Mouse (Mus musculus) liver, embryonic 16.5 days (tissue): ENCODE results near the gene Plppr5. TPM values are rescaled to one million over a fixed set of nuclear protein-coding genes. Genes with fewer than 3 reads are reported as not detected.

Source experiments
- ATAC-seq: fragments of 200-750 bp; cut with Nextera tagmentation; 2 replicates; pipeline ENCODE4 v1.8.0; 2017; ENCODE audit warnings: low read depth, mild to moderate bottlenecking, moderate number of reproducible peaks, moderate library complexity
- H3K27ac ChIP-seq: fragments of 300-500 bp; sonication (generic); 2 replicates; pipeline ENCODE4 v1.5.1; 2014; ENCODE audit warnings: mild to moderate bottlenecking, low read length
- H3K27me3 ChIP-seq: fragments of 300-500 bp; sonication (generic); 2 replicates; pipeline ENCODE4 v1.6.1; 2014; ENCODE audit warnings: low read depth, low read length, mixed read lengths; ENCODE audit not compliant: control insufficient read depth, insufficient read depth
- H3K36me3 ChIP-seq: fragments of 300-500 bp; sonication (generic); 2 replicates; pipeline ENCODE4 v1.6.1; 2014; ENCODE audit warnings: mild to moderate bottlenecking; ENCODE audit not compliant: control insufficient read depth, insufficient read depth
- H3K4me1 ChIP-seq: fragments of 300-500 bp; sonication (generic); 2 replicates; pipeline ENCODE4 v1.6.1; 2014; ENCODE audit warnings: low read depth, low read length, mixed read lengths; ENCODE audit not compliant: control insufficient read depth
- H3K4me2 ChIP-seq: fragments of 300-500 bp; sonication (generic); 2 replicates; pipeline ENCODE4 v1.6.1; 2014; ENCODE audit warnings: low read depth, low read length, mixed read lengths
- H3K4me3 ChIP-seq: fragments of 300-500 bp; sonication (generic); 2 replicates; pipeline ENCODE4 v1.5.1; 2014; ENCODE audit warnings: low read depth, mild to moderate bottlenecking, low read length
- H3K9ac ChIP-seq: fragments of 300-500 bp; sonication (generic); 2 replicates; pipeline ENCODE4 v1.6.1; 2014; ENCODE audit warnings: low read depth, low read length
- H3K9me3 ChIP-seq: fragments of 300-500 bp; sonication (generic); replicated peaks from 2 replicates; pipeline ENCODE4 v1.6.1; 2016; ENCODE audit warnings: low read length; ENCODE audit not compliant: control insufficient read depth
- WGBS: fragments of 180-500 bp; shearing (Covaris S2); extraction: QIAGEN DNeasy Blood & Tissue Kit; methylation state at CpG from one replicate; pipeline ENCODE4 v1.1.7; 2014; ENCODE audit not compliant: insufficient replicate concordance; 5-methylcytosine and 5-hydroxymethylcytosine counted together
- polyA plus RNA-seq: library from polyadenylated mRNA; unstranded; fragments of >200 nt; fragmentation: Nextera tagmentation; extraction: Ambion mirVana; gene quantifications from 2 replicates; pipeline ENCODE4 v1.2.1, GENCODE M21; 2015

The Plppr5 gene
- polyA plus RNA-seq, 1 experiment from 2014 or later: 0.07 TPM

- WGBS: 35% methylated on average over 2 of the region's 2 CpGs
- ATAC-seq: no peak
- Histone ChIP-seq H3K27ac (no peak overlapping the region), H3K4me3 (no peak overlapping the region), H3K4me1 (no peaks in the 10 kb centered on the region), H3K36me3 (no peaks in the 10 kb centered on the region), H3K9ac (no peak overlapping the region), H3K9me3 (no peaks in the 10 kb centered on the region), H3K4me2 (no peak overlapping the region), H3K27me3 (no peaks in the 10 kb centered on the region)
Measured at GRCm38 (mm10) chr3:117603458-117603857, 28.8 kb downstream of the Plppr5 start.

GRCm38 (mm10) chr3:117606383-117606782 is 31.7 kb downstream of the Plppr5 start:
- Histone ChIP-seq H3K9ac (no peak overlapping the region), H3K4me3 (no peak overlapping the region), H3K27ac (no peak overlapping the region), H3K27me3 (no peaks in the 10 kb centered on the region), H3K4me1 (no peaks in the 10 kb centered on the region), H3K4me2 (no peak overlapping the region), H3K9me3 (no peaks in the 10 kb centered on the region), H3K36me3 (no peaks in the 10 kb centered on the region)
- no peak for ATAC-seq

DNA sequence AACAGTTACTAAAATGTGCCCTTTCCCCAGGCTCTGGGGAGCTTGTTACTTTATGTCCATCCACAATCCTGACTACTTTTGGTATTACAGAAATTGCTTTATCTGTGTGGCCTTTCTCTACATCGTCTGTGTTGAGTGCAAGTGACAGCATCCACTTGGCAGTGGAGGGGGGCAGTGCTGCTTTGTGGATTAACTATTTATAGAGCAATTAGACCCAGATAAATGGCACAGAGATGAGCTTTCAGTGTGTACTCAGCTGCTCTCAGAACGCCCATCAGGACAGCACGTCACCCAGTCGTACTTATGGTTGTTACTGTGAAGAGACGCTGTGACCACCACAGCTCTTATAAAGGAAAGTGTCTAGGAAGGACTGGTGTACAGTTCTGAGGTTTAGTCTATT is 36.8 kb downstream of the Plppr5 start:
- no peak overlapping the region for H3K27ac ChIP-seq
- H3K36me3 ChIP-seq: no peaks in the 10 kb centered on the region
- no peaks in the 10 kb centered on the region for H3K27me3 ChIP-seq
- WGBS: 51% methylated on average over 5 of the region's 5 CpGs
- H3K9ac ChIP-seq: no peak overlapping the region
- H3K4me3 ChIP-seq: no peak overlapping the region
- ATAC-seq: no peak
- no peak overlapping the region for H3K4me2 ChIP-seq
- H3K9me3 ChIP-seq: no peaks in the 10 kb centered on the region
- H3K4me1 ChIP-seq: no peaks in the 10 kb centered on the region

GRCm38 (mm10) chr3:117614856-117615255 is 40.2 kb downstream of the Plppr5 start:
- Histone ChIP-seq H3K9ac (no peak overlapping the region), H3K27ac (no peak overlapping the region), H3K36me3 (no peaks in the 10 kb centered on the region), H3K4me1 (no peaks in the 10 kb centered on the region), H3K4me2 (no peak overlapping the region), H3K27me3 (no peaks in the 10 kb centered on the region), H3K4me3 (no peak overlapping the region), H3K9me3 (no peaks in the 10 kb centered on the region)
- 51% methylated on average over 1 of the region's 1 CpGs for WGBS
- ATAC-seq: no peak

DNA sequence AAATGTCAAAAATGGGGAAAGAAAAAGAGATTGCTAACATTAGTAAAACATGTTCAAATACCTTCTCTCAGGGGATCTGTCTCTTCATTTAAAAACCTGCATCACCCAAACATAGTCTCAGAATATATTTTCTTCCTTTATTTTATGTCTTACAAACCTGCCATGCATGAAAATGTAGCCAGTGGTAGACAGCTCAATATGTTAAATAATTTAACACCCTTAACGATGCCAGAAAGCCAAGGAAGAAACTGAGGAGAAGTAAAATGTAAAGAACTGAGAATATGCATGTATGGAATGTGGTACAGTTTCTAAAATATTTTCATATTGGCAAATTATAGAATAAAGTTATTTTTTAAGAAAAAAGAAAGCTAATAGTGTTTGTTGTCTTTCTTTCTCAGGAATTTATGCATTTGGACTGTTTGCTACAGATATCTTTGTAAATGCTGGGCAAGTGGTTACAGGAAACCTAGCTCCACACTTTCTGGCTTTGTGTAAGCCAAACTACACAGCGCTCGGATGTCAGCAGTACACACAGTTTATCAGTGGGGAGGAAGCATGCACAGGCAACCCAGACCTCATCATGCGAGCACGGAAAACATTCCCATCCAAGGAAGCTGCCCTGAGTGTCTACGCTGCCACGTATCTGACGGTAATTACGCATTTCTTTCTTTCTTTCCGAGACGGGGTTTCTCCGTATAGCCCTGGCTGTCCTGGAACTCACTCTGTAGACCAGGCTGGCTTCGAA is 50.8 kb downstream of the Plppr5 start:
- H3K4me2 ChIP-seq: no peak overlapping the region
- 76% methylated on average over 13 of the region's 13 CpGs for WGBS
- no peaks in the 10 kb centered on the region for H3K27me3 ChIP-seq
- no peak overlapping the region for H3K27ac ChIP-seq
- H3K4me3 ChIP-seq: no peak overlapping the region
- ATAC-seq: no peak
- no peak overlapping the region for H3K9ac ChIP-seq
- no peaks in the 10 kb centered on the region for H3K9me3 ChIP-seq
- H3K36me3 ChIP-seq: no peaks in the 10 kb centered on the region
- no peaks in the 10 kb centered on the region for H3K4me1 ChIP-seq

- no peak for ATAC-seq
- no peak overlapping the region for H3K4me3 ChIP-seq
- no peaks in the 10 kb centered on the region for H3K4me1 ChIP-seq
- H3K4me2 ChIP-seq: no peak overlapping the region
- no peak overlapping the region for H3K27ac ChIP-seq
- no peak overlapping the region for H3K9ac ChIP-seq
- H3K36me3 ChIP-seq: no peaks in the 10 kb centered on the region
- H3K27me3 ChIP-seq: no peaks in the 10 kb centered on the region
- WGBS: 58% methylated on average over 3 of the region's 3 CpGs
- no peaks in the 10 kb centered on the region for H3K9me3 ChIP-seq
Measured at GRCm38 (mm10) chr3:117628799-117629198, 54.2 kb downstream of the Plppr5 start.

DNA sequence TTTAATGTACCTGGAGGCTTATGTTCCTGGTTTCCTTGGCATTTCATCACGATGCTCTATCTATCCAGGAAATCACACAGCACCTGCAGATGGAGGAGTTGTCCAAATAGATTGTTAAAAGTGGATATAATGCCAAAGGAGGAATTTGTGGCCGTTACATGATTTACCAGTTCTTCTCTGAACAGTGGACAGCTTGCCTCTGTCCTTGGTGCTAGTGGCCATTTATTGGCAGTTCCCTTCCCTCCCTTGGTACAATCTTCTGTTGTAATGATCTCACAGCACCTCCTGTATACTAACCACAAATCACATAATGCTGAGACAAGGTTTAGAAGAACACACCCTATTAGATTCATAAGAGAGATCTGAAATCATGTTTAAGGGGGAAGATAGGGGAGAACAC is 55.7 kb downstream of the Plppr5 start:
- no peak overlapping the region for H3K9ac ChIP-seq
- no peak overlapping the region for H3K4me2 ChIP-seq
- H3K4me3 ChIP-seq: no peak overlapping the region
- no peaks in the 10 kb centered on the region for H3K36me3 ChIP-seq
- H3K27ac ChIP-seq: no peak overlapping the region
- ATAC-seq: no peak
- WGBS: 38% methylated on average over 2 of the region's 2 CpGs
- H3K9me3 ChIP-seq: no peaks in the 10 kb centered on the region
- H3K27me3 ChIP-seq: no peaks in the 10 kb centered on the region
- no peaks in the 10 kb centered on the region for H3K4me1 ChIP-seq

DNA sequence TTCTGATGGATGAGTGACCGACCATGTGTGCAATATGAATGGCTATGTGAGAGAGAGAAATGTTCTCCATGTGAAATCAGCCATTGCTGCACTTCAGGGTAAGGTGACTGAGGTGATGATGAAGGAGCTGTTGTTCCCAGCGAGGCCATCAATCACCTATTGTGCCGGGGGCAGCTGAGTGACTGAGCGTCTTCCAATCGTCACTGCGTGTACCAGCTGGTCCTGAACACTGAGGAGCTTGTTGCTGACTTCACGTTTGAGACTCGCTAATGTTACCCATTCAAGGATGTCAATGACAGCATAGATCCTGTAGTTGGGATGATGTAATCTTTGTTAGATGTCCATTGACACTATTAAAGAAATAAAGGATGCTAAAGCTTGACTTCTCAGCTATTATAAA is 74.0 kb downstream of the Plppr5 start:
- H3K27me3 ChIP-seq: no peaks in the 10 kb centered on the region
- H3K27ac ChIP-seq: no peak overlapping the region
- no peak overlapping the region for H3K9ac ChIP-seq
- 65% methylated on average over 8 of the region's 8 CpGs for WGBS
- H3K36me3 ChIP-seq: no peaks in the 10 kb centered on the region
- no peak for ATAC-seq
- no peaks in the 10 kb centered on the region for H3K9me3 ChIP-seq
- no peak overlapping the region for H3K4me2 ChIP-seq
- no peak overlapping the region for H3K4me3 ChIP-seq
- H3K4me1 ChIP-seq: no peaks in the 10 kb centered on the region

- no peaks in the 10 kb centered on the region for H3K9me3 ChIP-seq
- no peak overlapping the region for H3K9ac ChIP-seq
- no peaks in the 10 kb centered on the region for H3K36me3 ChIP-seq
- H3K4me1 ChIP-seq: no peaks in the 10 kb centered on the region
- no peaks in the 10 kb centered on the region for H3K27me3 ChIP-seq
- no peak overlapping the region for H3K4me3 ChIP-seq
- H3K4me2 ChIP-seq: no peak overlapping the region
- no peak for ATAC-seq
- 45% methylated on average over 1 of the region's 1 CpGs for WGBS
- H3K27ac ChIP-seq: no peak overlapping the region
Measured at GRCm38 (mm10) chr3:117664316-117664715, 89.7 kb downstream of the Plppr5 start.
